Mouse (Mus musculus): ENCODE results near the gene Cracr2a.

Gene Cracr2a

DNA sequence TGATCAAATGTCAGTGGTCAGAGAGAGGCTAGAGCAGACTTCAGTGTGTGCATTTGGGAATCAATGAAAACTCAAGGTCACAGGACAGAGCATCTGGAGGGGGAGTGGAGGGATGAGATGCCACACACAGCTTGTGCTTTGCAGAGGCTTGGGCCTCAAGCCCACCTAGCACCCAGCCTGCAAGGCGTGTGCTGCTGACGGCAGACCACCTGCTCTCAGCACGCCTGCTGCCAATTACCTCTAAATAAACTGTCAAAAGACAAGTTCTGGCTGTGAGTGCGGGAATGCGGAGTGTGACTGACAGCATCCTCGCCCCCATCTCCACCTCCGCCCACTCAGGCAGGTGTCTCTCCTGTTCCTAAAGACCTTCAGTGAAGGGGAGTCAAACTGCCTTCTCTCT, 131.2 kb downstream of the Cracr2a start:
- DNase-seq (ENCODE audit: low spot score): no peak

DNA sequence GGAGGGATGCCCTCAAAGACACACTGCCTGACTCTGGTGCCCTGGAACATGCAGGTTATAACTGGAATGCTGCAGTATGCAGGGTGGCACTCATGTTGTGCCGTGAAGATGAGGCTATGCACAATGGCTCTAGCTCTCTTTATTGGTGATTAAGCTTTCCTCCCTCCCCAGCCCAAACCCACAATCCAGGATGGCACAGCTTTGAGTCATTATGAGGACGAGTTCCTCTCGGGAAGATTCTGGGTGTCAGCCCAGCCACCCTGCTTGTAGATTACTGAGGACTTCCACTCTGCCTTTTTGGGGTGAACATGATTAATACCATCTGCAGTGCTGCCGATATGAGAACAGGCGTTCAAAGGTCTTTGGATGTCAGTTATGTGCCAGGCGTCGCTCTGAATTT, 132.5 kb downstream of the Cracr2a start:
- no peak for DNase-seq (ENCODE audit: low spot score)

DNA sequence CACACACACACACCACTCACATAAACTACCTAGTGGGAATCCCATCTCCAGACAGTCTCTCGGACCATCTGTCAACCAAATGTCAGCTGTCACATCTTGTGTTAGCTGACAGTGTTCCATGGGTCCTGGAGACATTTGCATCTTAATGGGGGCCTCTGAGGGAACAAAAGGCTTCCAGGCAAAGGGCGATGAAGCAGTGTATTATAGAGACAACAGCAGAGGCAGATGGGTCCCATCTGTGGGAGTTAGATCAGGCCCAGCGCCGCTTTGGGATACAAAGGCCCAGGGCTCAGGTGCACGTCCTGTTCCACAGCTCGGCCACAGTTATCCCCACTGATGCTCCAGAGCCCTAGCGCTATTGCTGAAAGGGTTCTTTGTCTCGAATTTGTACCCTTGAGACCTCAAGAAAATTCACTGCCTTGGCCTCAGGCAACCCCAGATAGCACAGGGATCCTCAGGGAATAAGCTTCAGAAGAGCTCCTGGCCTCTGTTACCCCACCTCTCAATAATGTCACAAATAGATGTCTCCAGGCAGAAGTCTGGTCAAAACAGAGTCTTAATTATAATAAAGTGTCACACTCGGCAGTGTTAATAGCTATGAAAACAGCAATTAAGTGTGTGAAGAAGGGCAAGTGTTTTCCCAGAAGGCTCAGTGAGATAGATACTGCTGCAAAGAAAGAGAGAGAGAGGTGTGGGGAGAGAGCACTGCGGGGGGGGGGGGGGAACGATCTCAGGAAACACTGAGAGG, 140.1 kb downstream of the Cracr2a start:
- DNase-seq (ENCODE audit: low spot score): no peak

DNA sequence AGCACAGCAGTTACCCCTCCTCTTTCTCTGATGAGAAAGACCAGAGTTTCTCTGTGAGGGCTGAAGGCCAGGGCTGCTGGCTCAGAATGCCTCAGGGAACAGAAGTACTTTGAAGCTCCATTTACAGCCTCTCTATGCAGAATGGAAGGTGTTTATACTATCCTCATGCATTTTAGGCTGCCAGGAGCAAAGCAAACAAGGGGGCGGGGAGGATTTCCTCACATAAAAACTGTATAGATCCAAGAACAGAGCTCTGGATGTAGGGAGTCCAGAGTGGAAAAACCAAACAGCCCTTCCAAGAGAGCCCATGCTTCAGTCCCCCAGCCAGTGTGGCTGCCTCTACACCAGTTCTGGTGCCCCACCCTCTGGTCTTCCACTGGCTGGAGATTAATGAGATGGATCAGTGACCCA, 147.1 kb downstream of the Cracr2a start:
- DNase-seq (ENCODE audit: low spot score): no peak

GRCm38 (mm10) chr6:127714906-127715305, 153.8 kb downstream of the Cracr2a start:
- DNase-seq (ENCODE audit: low spot score): no peak

DNA sequence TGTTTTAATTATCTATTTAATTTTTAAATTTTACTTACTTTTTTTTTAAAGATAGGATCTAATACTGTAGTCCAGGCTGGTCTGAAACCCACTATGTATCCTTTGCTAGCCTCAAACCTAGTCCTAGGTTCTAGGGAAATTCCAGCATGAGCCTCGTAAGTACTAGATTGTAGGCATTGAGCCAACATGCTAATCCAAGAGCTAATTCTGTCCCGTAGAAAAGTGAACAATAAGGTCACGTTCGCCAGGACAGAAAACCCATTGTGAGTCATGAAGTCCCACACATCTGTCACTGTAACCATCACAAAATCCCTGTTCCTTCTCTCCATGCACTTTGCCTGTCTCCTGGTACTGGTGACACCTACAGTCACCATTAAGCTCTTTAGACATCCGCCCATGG, 154.3 kb downstream of the Cracr2a start:
- no peak for DNase-seq (ENCODE audit: low spot score)

GRCm38 (mm10) chr6:127717239-127718137, 156.3 kb downstream of the Cracr2a start:
- DNase-seq (ENCODE audit: low spot score): no peak

- DNase-seq (ENCODE audit: low spot score): no peak
Measured at GRCm38 (mm10) chr6:127719875-127720274, 158.7 kb downstream of the Cracr2a start.

- DNase-seq (ENCODE audit: low spot score): no peak
Measured at GRCm38 (mm10) chr6:127723126-127723525, 162.0 kb downstream of the Cracr2a start.
